Mouse (Mus musculus) layer of hippocampus, adult 8-10 months (tissue): Measurements from ENCODE around the gene Ldb1. TPM values are rescaled to one million over a fixed set of nuclear protein-coding genes. Genes with fewer than 3 reads are reported as not detected.
"Not testable (repeated sequence)": the region's sequence is repeated elsewhere in the genome, so short reads cannot be mapped to it uniquely, and the experiment has no call there.

Source experiments
- DNase-seq, 2 experiments: peaks; one replicate each; pipeline ENCODE4 v3.0.0; 2022; ENCODE audit warnings: low spot score in 2 of 2
- total RNA-seq, 4 experiments: library from RNA; stranded (reverse); gene quantifications; 2 replicates each; pipeline ENCODE4 v1.2.4; 2022

Gene Ldb1
- total RNA-seq, 4 experiments from 2014 or later = 109 to 123 (median 120) TPM

DNA sequence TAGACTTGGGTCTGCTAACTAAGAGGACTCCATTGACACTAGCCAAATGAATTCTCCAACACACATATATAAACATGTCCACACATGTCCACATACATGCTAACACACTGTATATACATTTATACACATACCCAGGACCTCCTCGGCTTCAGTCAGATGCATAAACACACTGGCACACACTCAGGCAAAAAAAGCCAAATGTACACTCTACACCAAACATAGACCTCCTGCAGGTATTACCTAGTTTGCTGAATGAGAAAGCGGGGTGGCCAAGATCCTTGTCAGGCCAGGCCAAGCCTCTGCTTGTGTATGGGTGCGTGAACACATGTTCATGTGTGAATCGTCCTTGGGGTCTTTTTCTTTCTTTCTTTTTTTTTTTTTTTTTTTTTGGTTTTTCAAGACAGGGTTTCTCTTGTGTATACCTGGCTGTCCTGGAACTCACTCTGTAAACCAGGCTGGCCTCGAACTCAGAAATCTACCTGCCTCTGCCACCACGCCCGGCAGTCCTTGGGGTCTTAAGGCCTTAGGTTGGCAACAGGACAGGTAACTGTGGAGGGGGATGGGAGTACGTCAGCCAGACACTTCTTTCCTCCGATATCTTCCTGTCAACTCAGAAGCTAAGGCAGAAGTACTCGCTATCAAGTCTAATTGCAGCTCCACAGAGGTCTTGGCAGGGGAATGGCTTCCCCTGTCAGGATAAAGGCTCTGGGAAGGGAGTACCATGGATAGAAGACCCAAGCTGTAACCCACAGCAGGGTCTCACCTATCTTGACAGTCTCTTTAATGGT lies 14.6 kb downstream of the Ldb1 start:
- DNase-seq = no peak

DNA sequence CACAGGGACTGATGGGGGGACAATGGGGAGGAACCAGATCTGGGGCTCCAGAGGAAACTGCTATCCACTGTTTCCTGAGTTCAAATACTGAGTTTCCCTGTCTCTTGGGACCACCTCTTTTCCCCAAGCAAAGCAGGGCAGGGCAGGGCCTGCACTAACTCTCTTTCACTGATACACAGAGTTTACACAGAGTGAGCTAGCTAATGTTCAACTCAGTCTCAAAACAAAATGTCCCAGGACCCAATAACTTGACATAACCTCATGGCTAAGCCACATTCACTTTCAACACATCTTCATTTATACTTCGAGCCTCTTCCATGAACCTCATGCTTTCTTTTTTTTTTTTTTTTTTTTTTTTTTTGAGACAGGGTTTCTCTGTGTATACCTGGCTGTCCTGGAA lies 15.4 kb downstream of the Ldb1 start:
- DNase-seq = no peak

DNA sequence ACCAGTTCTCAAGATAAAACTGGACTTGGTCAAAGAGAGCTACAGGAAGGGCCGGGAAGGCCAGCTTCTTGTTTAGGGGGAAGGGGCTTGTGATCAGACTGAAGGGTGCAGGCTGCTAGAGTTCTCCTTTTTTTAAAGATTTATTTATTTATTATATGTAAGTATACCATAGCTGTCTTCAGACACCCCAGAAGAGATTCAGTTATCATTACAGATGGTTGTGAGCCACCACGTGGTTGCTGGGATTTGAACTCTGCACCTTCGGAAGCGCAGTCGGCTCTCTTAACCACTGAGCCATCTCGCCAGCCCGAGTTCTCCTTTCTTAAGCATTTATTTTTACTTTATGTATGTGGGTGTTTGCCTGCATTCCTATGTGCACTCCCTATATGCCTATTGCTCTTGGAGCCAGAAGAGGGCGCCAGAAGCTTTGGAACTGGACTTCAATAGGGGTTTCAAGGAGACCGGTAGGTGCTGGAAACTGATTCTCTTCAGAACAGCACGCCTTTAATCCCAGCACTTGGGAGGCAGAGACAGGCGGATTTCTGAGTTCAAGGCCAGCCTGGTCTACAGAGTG lies 16.2 kb downstream of the Ldb1 start:
- no peak for DNase-seq

DNA sequence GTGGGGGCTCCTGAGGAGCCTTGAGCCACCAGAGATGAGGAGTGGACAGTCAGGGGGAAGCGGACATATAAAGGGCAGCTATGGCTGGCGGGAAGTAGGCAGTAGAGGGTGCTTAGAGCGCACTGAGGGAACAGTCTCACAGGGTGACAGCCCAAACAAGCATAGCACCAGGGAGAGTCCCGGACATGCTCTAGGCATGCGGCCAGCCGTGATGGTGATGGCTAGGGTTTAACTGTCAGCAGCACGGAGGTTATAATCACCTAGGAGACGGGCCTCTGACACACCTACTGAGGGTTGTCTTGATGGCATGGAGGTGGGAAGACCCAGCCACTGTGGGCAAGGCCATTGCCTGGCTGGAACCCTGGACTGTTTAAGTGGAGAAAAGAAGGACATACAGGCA lies 18.4 kb downstream of the Ldb1 start:
- no peak for DNase-seq

DNA sequence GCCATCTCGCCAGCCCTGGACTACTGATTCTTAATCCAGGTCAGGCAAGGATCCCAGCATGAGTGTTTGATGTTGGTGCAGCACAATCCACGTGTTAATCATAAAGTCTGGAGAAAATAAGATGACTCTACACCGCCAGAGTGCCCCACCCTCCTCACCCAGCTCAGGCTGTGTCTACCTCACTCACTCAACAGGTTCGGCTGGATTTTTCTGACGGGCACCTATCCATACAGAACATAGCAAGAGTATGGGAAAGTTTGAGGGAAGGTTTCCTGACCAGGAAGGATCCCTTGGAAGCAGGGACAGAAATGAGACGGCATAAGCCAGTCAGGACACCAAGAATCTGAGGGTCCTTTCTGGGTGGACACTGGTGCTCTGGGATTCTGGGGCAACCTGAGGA lies 20.1 kb downstream of the Ldb1 start:
- no peak for DNase-seq

DNA sequence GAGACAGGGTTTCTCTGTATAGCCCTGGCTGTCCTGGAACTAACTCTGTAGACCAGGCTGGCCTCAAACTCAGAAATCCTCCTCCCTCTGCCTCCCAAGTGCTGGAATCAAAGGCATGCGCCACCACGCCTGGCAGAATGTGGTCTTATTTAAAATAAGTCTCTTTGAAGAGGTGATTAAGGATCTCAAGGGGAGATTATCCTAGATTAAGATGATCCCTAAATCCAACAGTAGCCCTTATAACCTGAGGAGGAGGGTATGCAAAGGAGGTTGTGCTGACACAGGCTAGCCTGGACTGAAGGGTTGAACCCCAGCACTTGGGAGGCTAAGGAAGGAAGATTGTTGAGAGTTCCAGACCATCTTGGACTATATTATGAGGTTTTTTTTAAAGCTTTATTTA lies 29.0 kb downstream of the Ldb1 start:
- DNase-seq = no peak

DNA sequence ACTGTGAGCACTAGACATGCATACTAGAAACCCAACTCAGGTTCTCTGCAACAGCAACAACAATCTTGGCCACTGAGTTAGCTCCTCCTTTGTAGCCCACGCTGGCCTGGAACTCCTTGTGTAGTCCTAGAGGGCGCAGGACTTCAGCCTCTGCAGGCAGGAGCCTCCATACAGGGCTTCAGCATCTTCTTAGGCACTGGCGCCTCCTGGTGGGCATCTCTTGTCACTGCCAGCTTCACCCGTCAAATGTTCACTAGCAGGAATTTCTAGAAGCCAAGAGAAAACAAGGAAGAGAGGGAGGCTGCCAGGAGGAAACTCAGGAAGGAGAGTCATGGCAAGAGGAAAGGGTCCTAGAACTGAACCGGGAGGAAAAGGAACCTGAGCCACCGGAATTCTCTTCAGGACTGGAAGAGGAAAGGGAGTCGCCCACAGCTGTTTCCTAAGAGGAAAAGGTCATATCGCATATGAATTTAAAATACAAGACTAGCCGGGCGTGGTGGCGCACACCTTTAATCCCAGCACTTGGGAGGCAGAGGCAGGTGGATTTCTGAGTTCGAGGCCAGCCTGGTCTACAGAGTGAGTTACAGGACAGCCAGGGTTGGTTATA lies 30.3 kb downstream of the Ldb1 start:
- peak; percentile 76 to 89 for DNase-seq

DNA sequence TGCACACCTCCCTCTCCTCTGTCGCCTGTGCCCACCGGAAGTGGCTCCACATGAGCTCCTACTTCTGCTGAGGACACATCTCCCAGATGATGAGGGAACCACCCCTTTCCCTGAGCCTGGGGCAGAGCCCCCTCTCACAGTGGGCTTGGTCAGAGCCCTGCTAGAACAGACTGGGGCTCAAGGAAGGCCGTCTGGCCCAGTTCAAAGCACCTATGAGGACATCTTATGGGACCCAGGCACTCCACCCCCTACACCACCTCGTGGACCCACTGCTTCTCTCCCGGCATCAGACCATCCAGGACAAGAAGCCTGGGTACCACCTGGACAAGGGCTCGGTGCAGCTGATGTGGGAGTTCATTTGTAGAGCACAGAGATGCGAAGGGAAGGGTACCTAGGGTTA lies 39.3 kb downstream of the Ldb1 start:
- DNase-seq = no peak

DNA sequence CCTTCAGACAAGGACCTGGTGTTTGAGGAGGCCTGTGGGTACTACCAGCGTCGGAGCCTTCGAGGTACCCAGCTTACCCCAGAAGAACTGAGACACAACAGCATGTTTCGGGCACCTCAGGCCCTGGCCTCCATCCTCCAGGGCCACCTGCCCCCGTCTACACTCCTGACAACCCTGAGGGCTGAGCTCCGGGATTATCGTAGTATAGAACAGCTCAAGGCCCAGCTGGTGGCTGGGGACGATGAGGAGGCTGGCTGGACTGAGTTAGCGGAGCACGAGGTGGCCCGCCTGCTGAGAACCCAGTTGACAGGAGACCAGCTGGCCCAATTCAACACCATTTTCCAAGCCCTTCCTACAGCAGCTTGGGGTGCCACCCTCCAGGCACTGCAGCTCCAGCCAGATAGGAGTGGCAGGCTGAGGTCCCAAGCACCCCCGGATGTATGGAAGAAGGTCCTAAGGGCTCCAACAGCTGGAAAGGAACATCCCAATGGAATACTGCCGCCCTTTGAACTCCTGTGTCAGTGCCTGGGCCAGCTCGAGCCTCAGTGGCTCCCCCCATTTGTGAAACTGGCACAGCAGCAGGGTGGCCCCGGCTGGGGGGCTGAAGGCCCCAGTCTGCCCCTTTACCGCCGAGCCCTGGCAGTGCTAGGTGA lies 40.1 kb downstream of the Ldb1 start:
- no peak for DNase-seq

DNA sequence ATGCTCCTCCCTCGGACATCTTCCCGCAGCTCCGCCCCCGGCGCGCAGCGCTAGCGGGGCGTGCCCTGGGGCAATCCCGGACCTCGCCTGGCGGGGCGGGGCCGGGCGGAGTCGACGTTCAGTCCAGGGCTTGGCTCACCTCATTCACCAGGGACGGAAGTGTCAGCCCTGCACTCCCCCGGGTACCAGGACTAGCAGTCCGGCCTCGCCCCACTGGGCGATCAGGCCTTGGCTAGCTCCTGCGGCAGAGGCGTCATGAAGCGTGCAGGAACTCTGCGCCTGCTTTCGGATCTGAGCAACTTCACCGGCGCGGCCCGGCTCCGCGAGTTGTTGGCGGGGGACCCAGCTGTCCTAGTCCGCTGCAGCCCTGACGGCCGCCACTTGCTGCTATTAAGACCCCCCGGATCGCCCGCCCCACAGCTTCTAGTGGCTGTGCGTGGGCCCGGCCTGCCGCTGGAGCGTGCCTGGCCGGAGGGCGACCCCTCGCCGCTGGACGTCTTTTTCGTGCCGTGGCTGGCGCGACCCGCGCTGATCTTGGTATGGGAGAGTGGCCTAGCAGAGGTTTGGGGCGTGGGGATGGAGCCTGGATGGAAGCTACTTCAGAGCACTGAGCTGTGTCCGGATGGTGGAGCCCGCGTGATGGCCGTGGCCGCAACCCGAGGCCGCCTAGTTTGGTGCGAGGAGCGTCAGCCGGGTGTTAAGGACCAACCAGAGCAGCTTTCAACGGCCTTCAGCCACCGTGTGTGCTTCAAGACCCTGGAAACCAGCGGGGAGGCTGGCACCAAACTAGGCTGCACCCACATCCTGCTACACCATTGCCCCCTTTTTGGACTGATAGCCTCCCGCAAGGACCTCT lies 41.4 kb downstream of the Ldb1 start, which contains the start of gene Hps6:
Gene Hps6, plus strand, starts transcription at position 138 of the 856 bp plus-strand sequence.
- peak; percentile 40 to 51 for DNase-seq

DNA sequence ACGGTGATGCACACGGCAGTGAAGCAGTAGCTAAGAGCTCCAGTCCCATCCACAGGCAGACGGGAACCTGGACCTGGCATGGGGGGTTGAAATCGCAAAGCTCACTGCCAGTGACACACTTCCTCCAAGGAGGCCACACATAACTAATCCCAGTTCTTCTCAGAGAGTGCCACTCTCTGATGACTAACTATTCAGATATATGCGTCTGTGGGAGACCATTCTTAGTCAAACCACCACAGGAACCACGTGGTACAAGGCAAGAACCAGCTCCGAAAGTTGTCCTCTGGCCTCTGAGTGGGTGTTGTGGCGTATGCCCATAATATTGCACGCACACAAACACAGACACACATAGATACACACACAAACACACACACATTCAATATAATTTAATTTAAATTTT lies 42.7 kb downstream of the Ldb1 start:
- no peak for DNase-seq

DNA sequence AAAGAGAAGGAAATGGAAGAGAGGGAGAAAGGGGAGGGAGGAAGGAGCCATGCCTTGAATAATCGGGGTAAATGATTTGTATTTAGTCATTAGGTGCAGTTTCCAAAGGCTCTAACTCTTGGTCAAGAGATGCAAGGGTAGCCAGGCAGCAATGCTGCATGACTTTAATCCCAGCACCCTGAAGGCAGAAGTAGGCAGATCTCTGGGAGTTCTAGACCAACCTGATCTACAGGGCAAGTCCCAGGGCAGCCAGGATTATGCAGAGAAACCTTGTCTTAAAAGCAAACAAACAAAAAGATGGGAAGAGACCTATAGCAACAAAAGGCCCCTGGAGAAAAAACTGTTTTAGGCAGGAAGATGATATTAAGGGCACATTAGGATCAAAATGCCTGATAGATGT lies 45.6 kb downstream of the Ldb1 start:
- DNase-seq = no peak

DNA sequence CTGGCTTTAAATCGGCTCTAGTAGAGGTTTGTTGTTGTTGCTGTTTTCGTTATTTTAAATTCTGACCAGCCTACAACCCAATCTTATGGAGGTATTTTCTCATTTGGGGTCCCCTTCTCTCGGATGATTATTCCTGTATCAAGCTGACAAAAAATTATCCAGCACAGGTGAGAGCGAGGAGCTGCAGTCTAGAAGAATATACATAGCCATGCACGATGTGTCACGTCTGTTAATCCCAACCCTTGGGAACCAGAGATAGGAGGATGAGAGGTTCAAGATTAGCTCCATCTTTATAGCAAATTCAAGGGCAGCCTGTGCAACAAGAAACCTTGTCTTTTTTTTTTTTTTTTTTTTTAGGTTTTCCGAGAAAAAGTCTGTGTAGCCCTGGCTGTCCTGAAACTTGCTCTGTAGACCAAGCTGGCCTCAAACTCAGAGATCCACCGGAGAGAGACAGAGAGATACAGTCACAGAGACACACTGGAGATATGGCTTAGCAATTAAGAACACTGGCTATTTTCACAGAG lies 46.3 kb downstream of the Ldb1 start:
- DNase-seq = no peak

DNA sequence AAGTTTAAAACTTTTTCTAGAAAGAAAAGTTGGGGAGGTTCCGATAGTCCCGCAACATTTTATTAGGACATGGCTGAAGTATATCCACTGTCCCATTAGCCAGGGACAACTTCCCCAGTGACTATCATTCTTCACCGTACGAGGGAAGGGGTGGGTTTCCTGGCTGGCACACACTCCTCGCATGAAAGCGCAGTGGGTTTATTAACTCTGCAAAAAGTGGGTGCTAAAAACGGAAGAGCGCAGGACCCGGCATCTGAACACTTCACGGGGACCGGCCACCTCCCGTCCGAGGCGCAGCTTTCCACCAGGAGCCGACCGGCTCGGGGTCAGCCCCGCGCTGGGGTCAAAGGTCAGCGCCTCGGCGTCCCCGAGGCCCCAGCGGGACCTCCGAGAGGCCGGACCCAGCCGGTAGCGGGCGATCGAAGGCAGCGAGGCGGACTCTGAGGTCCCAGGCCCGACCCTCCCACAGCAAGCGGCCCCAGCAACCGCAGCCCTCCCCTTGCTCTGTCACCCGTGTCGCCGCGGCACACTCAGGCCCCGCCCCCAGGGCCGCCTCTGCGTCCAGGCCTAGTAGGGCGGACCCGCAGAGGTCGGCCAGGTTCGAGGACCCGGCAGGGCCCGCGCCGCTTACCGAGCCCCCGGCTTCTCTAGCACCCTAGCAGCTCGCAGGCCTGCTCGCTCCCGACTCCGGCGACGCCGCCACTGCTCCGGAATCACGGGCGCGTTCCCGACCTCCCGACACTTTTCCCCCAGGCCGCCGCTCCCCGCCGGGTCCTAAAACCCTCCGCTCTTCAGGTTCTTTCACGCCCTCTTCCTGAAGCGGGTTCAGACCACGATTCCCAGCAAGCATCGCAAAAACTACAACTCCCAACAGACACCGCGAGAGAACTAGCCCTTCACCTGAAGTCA lies 47.0 kb downstream of the Ldb1 start, which contains the start of gene Armh3:
Gene Armh3, minus strand, starts transcription at position 704 of the 909 bp plus-strand sequence.
- DNase-seq = peak; percentile 90 to 91

DNA sequence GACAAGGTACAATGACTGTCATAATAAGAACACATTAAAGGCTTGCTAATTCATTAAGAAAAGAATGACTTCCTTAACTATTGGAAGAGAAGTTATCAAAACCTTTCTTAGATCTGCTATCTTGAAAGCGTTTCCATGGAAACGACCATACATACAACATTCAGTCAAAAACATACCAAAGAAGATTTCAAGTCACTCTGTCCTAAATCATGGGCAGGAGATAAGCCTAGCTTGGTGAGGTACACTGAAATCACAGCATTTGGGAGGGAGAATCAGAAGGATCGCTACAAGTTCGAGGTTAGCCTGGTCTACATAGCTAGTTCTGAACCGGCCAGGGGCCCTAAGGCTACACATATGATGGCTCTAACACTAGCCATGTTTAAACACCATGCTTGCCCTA lies 47.6 kb downstream of the Ldb1 start:
- no peak for DNase-seq

DNA sequence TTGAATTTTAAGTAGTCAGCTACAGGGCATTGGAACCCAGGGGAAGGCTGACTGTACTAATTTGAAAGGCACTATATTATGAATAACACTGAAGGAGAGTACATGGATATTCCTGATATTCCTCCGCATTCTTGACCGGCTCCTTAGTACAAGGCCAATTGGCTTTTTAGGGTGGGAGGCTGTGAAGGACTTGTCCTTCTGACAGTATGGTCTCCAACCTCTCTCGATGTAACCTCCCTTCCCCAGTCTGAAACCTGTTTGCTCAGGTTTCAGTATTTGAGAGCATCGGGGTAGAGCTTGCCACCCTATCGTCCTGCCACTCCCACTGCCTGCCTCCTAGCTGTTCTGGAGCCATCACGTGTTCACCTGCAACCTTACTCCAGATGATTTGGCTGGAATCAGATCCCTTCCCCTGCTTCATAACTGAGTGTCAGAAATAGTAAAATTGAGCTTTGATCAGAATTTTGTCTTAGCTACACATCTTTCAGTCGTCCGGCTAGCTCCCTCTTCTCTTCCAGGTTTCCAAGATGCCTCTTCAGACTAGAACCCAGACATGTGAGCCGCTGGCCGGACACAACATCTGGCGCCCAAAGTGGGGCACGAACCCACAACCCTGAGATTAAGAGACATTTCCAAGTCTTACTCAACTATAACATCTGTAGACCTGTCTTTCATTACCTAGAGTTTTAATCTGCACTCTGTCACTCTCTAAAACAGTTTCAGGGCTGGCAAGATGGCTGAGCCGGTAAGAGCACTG lies 50.9 kb downstream of the Ldb1 start:
- DNase-seq = no peak

DNA sequence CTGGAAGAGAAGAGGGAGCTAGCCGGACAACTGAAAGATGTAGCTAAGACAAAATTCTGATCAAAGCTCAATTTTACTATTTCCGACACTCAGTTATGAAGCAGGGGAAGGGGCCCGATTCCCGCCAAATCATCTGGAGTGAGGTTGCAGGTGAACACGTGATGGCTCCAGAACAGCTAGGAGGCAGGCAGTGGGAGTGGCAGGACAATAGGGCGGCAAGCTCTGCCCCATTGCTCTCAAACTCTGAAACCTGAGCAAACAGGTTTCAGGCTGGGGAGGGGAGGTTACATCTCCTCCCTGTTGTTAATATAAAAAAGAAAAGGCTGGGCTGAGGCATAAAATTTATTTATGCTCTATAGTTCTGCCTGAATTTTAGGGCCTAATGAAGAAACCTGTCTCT lies 51.6 kb downstream of the Ldb1 start:
- DNase-seq = not testable (repeated sequence)

DNA sequence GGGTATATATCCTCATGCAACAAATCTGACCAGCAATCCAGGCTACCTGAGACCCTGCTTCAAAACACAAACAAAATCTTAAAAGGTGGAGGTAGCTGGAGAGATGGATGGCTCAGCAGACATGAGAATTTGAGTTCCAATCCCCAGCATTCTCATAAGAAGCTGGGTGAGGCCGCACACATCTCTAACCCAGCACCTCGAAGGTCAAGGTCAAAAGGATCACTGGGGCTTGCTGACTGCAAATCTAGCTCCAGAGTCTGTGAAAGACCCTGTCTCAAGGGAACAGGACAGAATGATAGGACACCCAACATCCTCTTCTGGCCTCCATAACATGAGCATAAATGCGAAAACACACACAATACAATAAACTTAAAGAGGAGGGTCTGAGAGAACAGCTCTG lies 53.8 kb downstream of the Ldb1 start:
- DNase-seq = no peak

DNA sequence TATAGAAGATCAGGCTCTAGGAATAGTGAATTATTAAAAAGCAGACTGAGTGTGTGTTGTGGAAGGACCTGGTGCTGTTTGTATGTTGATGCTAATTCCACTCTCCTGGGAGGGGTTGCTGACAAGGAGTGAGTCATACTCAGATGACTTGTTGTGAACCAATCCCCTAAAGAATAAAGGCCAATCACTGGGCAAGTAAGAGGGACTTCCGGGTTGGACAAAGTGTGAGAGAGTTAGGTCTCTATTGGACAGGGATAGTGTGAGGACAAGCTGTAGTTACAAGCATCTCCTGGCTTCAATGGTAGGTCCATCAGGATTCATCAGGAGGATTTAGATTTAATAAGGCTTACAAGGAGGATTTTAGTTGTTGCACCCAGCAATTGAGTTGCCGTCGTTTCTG lies 56.8 kb downstream of the Ldb1 start:
- DNase-seq = no peak
